Mouse (Mus musculus): Measurements from ENCODE around the gene Agap1. TPM values are rescaled to one million over a fixed set of nuclear protein-coding genes. Genes with fewer than 3 reads are reported as not detected.
"Not testable (repeated sequence)": the region's sequence is repeated elsewhere in the genome, so short reads cannot be mapped to it uniquely, and the experiment has no call there.

Gene Agap1
- total RNA-seq, 2 experiments from 2014 or later = 21.7 to 29.5 TPM

- no peak for ATAC-seq (replicated peaks; ENCODE audit: low FRiP score, low TSS enrichment, poor library complexity, severe bottlenecking)
Observed at GRCm38 (mm10) chr1:89496204-89496603, 41.6 kb downstream of the Agap1 start.

GRCm38 (mm10) chr1:89500925-89501324 is 46.3 kb downstream of the Agap1 start:
- ATAC-seq (replicated peaks; ENCODE audit: low FRiP score, low TSS enrichment, poor library complexity, severe bottlenecking) = no peak

- ATAC-seq (replicated peaks; ENCODE audit: low FRiP score, low TSS enrichment, poor library complexity, severe bottlenecking) = no peak
Observed at GRCm38 (mm10) chr1:89501346-89501745, 46.7 kb downstream of the Agap1 start.

- ATAC-seq (replicated peaks; ENCODE audit: low FRiP score, low TSS enrichment, poor library complexity, severe bottlenecking) = not testable (repeated sequence)
Observed at GRCm38 (mm10) chr1:89501891-89502290, 47.3 kb downstream of the Agap1 start.

- ATAC-seq (replicated peaks; ENCODE audit: low FRiP score, low TSS enrichment, poor library complexity, severe bottlenecking) = no peak
Observed at GRCm38 (mm10) chr1:89509196-89509595, 54.6 kb downstream of the Agap1 start.

GRCm38 (mm10) chr1:89509763-89510340 is 55.2 kb downstream of the Agap1 start:
- peak; percentile 96 for ATAC-seq (replicated peaks; ENCODE audit: low FRiP score, low TSS enrichment, poor library complexity, severe bottlenecking)

GRCm38 (mm10) chr1:89510731-89511130 is 56.1 kb downstream of the Agap1 start:
- no peak for ATAC-seq (replicated peaks; ENCODE audit: low FRiP score, low TSS enrichment, poor library complexity, severe bottlenecking)

- no peak for ATAC-seq (replicated peaks; ENCODE audit: low FRiP score, low TSS enrichment, poor library complexity, severe bottlenecking)
Observed at GRCm38 (mm10) chr1:89513616-89514283, 59.1 kb downstream of the Agap1 start.

GRCm38 (mm10) chr1:89515808-89516560 is 61.4 kb downstream of the Agap1 start:
- no peak for ATAC-seq (replicated peaks; ENCODE audit: low FRiP score, low TSS enrichment, poor library complexity, severe bottlenecking)

GRCm38 (mm10) chr1:89517817-89518216 is 63.2 kb downstream of the Agap1 start:
- no peak for ATAC-seq (replicated peaks; ENCODE audit: low FRiP score, low TSS enrichment, poor library complexity, severe bottlenecking)

- no peak for ATAC-seq (replicated peaks; ENCODE audit: low FRiP score, low TSS enrichment, poor library complexity, severe bottlenecking)
Observed at GRCm38 (mm10) chr1:89519914-89520643, 65.5 kb downstream of the Agap1 start.

- ATAC-seq (replicated peaks; ENCODE audit: low FRiP score, low TSS enrichment, poor library complexity, severe bottlenecking) = no peak
Observed at GRCm38 (mm10) chr1:89521406-89521805, 66.8 kb downstream of the Agap1 start.

GRCm38 (mm10) chr1:89521935-89522535 is 67.4 kb downstream of the Agap1 start:
- no peak for ATAC-seq (replicated peaks; ENCODE audit: low FRiP score, low TSS enrichment, poor library complexity, severe bottlenecking)

- peak; percentile 54; the same call in 1 of the 2 replicates for ATAC-seq (replicated peaks; ENCODE audit: low FRiP score, low TSS enrichment, poor library complexity, severe bottlenecking)
Observed at GRCm38 (mm10) chr1:89524369-89524768, 69.8 kb downstream of the Agap1 start.

GRCm38 (mm10) chr1:89524998-89525397 is 70.4 kb downstream of the Agap1 start:
- ATAC-seq (replicated peaks; ENCODE audit: low FRiP score, low TSS enrichment, poor library complexity, severe bottlenecking) = no peak

GRCm38 (mm10) chr1:89525825-89526224 is 71.2 kb downstream of the Agap1 start:
- ATAC-seq (replicated peaks; ENCODE audit: low FRiP score, low TSS enrichment, poor library complexity, severe bottlenecking) = peak; percentile 53; the same call in 1 of the 2 replicates

- ATAC-seq (replicated peaks; ENCODE audit: low FRiP score, low TSS enrichment, poor library complexity, severe bottlenecking) = no peak
Observed at GRCm38 (mm10) chr1:89528671-89529276, 74.2 kb downstream of the Agap1 start.

GRCm38 (mm10) chr1:89533702-89534101 is 79.1 kb downstream of the Agap1 start:
- no peak for ATAC-seq (replicated peaks; ENCODE audit: low FRiP score, low TSS enrichment, poor library complexity, severe bottlenecking)

GRCm38 (mm10) chr1:89535206-89535605 is 80.6 kb downstream of the Agap1 start:
- peak; percentile 91 for ATAC-seq (replicated peaks; ENCODE audit: low FRiP score, low TSS enrichment, poor library complexity, severe bottlenecking)
